Mouse (Mus musculus) G1E-ER4 (cell line): ENCODE measurements around the gene Fv1. TPM values are rescaled to one million over a fixed set of nuclear protein-coding genes. Genes with fewer than 3 reads are reported as not detected.

Experiments used
- GATA1 ChIP-seq: IDR thresholded peaks from one replicate; pipeline ENCODE4 v1.8.0; 2012; ENCODE audit warnings: low read length, inconsistent platforms
- polyA plus RNA-seq: library from polyadenylated mRNA; stranded (reverse); fragments of >175 nt; gene quantifications from 2 replicates; pipeline ENCODE4 v1.2.3, GENCODE M21; 2012

The Fv1 gene
- polyA plus RNA-seq, 1 experiment, result not detected

GRCm38 (mm10) chr4:147918459-147919121 lies 49.8 kb downstream of the Fv1 start:
- TF ChIP-seq GATA1, result no peak

Other genes with a start within 250 kb of the Fv1 start
- not detected in 2 replicates for gene Zfp979, start 226.5 kb upstream of the Fv1 start, polyA plus RNA-seq
- gene Zfp534, start 166.4 kb upstream of the Fv1 start, polyA plus RNA-seq, result not detected in 2 replicates
- 1.6 and 1.7 TPM in 2 replicates for gene Zfp984, start 59.2 kb upstream of the Fv1 start, polyA plus RNA-seq
- 0.06 and 0.10 TPM in 2 replicates for gene Zfp933, start 20.6 kb upstream of the Fv1 start, polyA plus RNA-seq
- gene Miip, start 163 bp upstream of the Fv1 start, polyA plus RNA-seq, result 0.04 and 0.08 TPM in 2 replicates
- gene Mfn2, start 35.7 kb downstream of the Fv1 start, polyA plus RNA-seq, result 17.0 and 21.7 TPM in 2 replicates
- 1.9 TPM in 2 replicates for gene Plod1, start 67.8 kb downstream of the Fv1 start, polyA plus RNA-seq
- 71.1 and 78.9 TPM in 2 replicates for gene 2510039O18Rik, start 71.9 kb downstream of the Fv1 start, polyA plus RNA-seq
- not detected in 2 replicates for gene Nppb, start 116.8 kb downstream of the Fv1 start, polyA plus RNA-seq
- gene Nppa, start 131.7 kb downstream of the Fv1 start, polyA plus RNA-seq, result not detected in 2 replicates
- gene Clcn6, start 169.8 kb downstream of the Fv1 start, polyA plus RNA-seq, result 3.5 and 4.1 TPM in 2 replicates
- 9.9 and 11.2 TPM in 2 replicates for gene Mthfr, start 170.1 kb downstream of the Fv1 start, polyA plus RNA-seq
- gene Agtrap, start 219.1 kb downstream of the Fv1 start, polyA plus RNA-seq, result 3.1 and 3.2 TPM in 2 replicates